Mouse (Mus musculus): ENCODE results near the gene Mbnl1. TPM values are rescaled to one million over a fixed set of nuclear protein-coding genes. Genes with fewer than 3 reads are reported as not detected.
A peak's percentile ranks its signal among the peaks of the same experiment; 100 is the strongest.

Gene Mbnl1
- polyA plus RNA-seq, 1 experiment from 2014 or later, result 46.9 TPM

DNA sequence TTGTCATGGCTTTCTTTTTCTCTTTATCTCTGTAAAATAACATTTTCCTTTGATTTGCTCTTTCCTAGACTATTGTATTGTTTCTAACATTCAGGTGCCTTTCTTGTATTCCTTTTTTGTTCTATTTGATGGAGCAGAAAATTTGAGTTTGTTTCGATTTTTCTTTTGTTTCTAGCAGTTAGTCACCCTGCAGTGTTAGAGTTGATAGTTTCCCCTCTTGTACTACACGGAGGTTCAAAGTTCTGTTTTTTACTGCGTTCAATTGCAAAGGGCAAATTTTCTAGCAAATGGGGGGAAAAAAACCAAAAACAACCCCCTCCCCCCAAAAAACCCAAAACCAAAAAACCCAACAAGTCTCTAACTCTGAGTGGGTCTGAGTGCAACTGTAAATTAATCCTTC, 26.0 kb downstream of the Mbnl1 start:
- H3K4me3 ChIP-seq, result no peak overlapping the region
- no peaks in the 10 kb centered on the region for H3K36me3 ChIP-seq
- H3K9me3 ChIP-seq (replicated peaks), result no peaks in the 10 kb centered on the region
- H3K27ac ChIP-seq, result no peak overlapping the region
- H3K9ac ChIP-seq, result no peak overlapping the region
- no peaks in the 10 kb centered on the region for H3K27me3 ChIP-seq
- peaks cover 26% of the 10 kb centered on the region for H3K4me1 ChIP-seq
- no peak for ATAC-seq (ENCODE audit: low FRiP score)
- H3K4me2 ChIP-seq (replicated peaks), result no peak overlapping the region
- WGBS, result 72% methylated on average over 3 of the region's 3 CpGs

DNA sequence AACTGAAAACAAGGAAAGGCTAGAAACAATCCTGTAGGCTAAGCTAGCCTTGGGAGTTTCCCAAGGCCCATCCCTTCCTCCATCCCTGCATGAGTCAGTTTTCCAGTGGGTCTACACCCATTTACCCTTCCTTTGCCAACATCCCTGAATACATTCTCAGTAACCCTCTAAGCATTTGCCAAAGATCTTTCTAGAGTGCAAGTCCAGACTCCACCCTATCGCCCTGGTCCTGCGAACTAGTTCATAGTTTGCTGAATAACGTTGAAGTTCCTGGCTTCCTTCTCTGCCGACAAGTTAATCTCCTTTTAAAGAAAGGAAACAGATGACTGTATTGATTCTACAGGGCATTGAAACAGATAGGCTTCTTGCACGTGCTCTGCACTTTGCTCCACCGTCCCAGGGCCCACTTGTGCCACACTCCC, 26.5 kb downstream of the Mbnl1 start:
- H3K27me3 ChIP-seq, result no peaks in the 10 kb centered on the region
- no peak overlapping the region for H3K4me3 ChIP-seq
- peaks cover 28% of the 10 kb centered on the region for H3K4me1 ChIP-seq
- no peaks in the 10 kb centered on the region for H3K36me3 ChIP-seq
- WGBS, result 79% methylated on average over 6 of the region's 6 CpGs
- no peaks in the 10 kb centered on the region for H3K9me3 ChIP-seq (replicated peaks)
- no peak overlapping the region for H3K27ac ChIP-seq
- no peak overlapping the region for H3K4me2 ChIP-seq (replicated peaks)
- H3K9ac ChIP-seq, result no peak overlapping the region
- no peak for ATAC-seq (ENCODE audit: low FRiP score)

DNA sequence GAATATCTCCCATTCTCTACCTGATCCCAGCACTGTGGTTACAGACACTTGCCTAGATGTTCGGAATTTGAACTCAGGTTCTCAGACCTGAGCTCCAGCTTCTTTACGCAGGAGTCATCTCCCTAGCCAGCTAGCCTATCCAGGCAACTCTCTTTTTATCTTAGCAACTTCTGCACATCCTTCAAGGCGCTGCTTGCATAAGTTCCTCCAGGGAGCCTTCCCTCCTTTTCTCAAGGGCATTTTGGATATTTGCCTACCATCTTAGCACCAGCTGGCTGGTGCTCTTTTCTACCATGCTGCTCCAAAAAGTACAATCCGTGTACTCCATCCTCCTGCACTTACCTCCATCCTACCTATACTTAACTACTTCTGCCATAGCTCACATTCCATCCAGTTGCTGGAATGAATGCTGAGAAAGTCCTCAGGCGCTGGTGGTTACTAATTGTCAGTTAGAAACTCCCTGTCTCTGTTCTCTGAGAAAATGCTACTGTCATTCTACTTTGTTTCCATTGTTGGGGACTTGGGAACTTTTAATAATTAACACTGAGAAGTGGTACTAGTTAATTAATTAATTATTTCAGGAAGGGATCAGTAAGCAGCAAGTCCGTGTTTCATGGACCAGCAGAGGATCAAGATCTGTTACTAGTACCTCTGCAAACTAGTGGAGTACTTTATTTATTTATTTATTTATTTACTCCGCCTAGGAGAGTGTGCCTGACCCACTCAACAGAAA, 27.3 kb downstream of the Mbnl1 start:
- Histone ChIP-seq H3K4me3 (peak overlapping the region; percentile 93), H3K27ac (no peak overlapping the region), H3K4me2 (replicated peaks) (peak overlapping the region; percentile 70), H3K36me3 (no peaks in the 10 kb centered on the region), H3K27me3 (no peaks in the 10 kb centered on the region), H3K4me1 (peaks cover 28% of the 10 kb centered on the region), H3K9ac (0 out of 2 replicates have a peak overlapping the region, but pooled peaks have one; percentile 92), H3K9me3 (replicated peaks) (no peaks in the 10 kb centered on the region)
- WGBS, result 50% methylated on average over 7 of the region's 7 CpGs
- no peak for ATAC-seq (ENCODE audit: low FRiP score)

GRCm38 (mm10) chr3:60500571-60501527, 28.2 kb downstream of the Mbnl1 start:
- 1% methylated on average over 75 of the region's 96 CpGs for WGBS

DNA sequence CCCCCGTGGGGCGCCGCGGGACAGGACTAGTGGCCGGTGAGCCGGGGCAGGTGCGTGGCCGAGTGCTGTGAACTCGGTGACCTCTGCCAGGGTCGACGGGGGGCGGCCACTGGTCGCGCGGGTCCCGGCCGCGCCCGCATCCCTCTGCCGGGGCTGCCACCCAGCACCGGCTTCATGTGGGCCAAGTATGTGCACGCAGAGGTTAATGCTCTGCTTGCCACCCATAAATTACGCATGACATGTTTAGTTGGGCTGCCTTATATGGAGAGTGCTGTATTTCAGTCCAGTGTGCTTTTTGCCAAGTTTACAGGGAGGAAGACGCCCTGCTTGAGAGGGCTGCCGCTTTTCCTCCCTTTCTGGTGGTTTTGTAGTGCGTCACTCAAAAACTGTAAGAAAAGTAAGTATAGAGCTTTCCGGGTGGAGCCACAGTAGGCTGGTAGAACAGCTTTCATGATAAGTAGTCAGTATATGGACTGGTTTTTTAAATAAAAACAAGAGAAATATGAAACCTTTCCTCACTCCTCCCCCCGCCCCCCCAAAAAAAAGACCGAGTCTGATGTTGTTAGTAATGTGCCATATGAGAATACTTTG, 29.0 kb downstream of the Mbnl1 start:
- H3K4me3 ChIP-seq, result peak overlapping the region; percentile 93
- H3K4me1 ChIP-seq, result peaks cover 30% of the 10 kb centered on the region
- ATAC-seq (ENCODE audit: low FRiP score), result peak; percentile 82
- no peaks in the 10 kb centered on the region for H3K27me3 ChIP-seq
- H3K9me3 ChIP-seq (replicated peaks), result no peaks in the 10 kb centered on the region
- peak overlapping the region; percentile 70 for H3K4me2 ChIP-seq (replicated peaks)
- no peaks in the 10 kb centered on the region for H3K36me3 ChIP-seq
- WGBS, result 2% methylated on average over 29 of the region's 29 CpGs
- peak overlapping the region; percentile 95 for H3K27ac ChIP-seq
- peak overlapping the region; percentile 92 for H3K9ac ChIP-seq

More at GRCm38 (mm10) chr3:60500571-60501527, 28.2 kb downstream of the Mbnl1 start:
- H3K9ac ChIP-seq, result peak overlapping the region; percentile 92
- H3K4me3 ChIP-seq, result peak overlapping the region; percentile 93
- H3K36me3 ChIP-seq, result no peaks in the 10 kb centered on the region
- no peaks in the 10 kb centered on the region for H3K9me3 ChIP-seq (replicated peaks)
- H3K4me1 ChIP-seq, result peaks cover 30% of the 10 kb centered on the region
- H3K4me2 ChIP-seq (replicated peaks), result peak overlapping the region; percentile 70
- peak overlapping the region; percentile 95 for H3K27ac ChIP-seq
- ATAC-seq (ENCODE audit: low FRiP score), result peak; percentile 95
- H3K27me3 ChIP-seq, result no peaks in the 10 kb centered on the region

- ATAC-seq (ENCODE audit: low FRiP score), result no peak
- 42% methylated on average over 7 of the region's 7 CpGs for WGBS
Measured at GRCm38 (mm10) chr3:60502155-60502987, 29.7 kb downstream of the Mbnl1 start.

GRCm38 (mm10) chr3:60503196-60503595, 30.6 kb downstream of the Mbnl1 start:
- Histone ChIP-seq H3K36me3 (no peaks in the 10 kb centered on the region), H3K4me1 (peaks cover 30% of the 10 kb centered on the region), H3K27me3 (no peaks in the 10 kb centered on the region), H3K9ac (no peak overlapping the region), H3K4me2 (replicated peaks) (peak overlapping the region; percentile 70), H3K9me3 (replicated peaks) (no peaks in the 10 kb centered on the region), H3K27ac (no peak overlapping the region), H3K4me3 (no peak overlapping the region)
- WGBS, result 69% methylated on average over 7 of the region's 7 CpGs
- ATAC-seq (ENCODE audit: low FRiP score), result no peak

More at GRCm38 (mm10) chr3:60502155-60502987, 29.7 kb downstream of the Mbnl1 start:
- no peaks in the 10 kb centered on the region for H3K9me3 ChIP-seq (replicated peaks)
- H3K27ac ChIP-seq, result no peak overlapping the region; the same call in 1 of the 2 replicates
- peaks cover 30% of the 10 kb centered on the region for H3K4me1 ChIP-seq
- peak overlapping the region; percentile 70 for H3K4me2 ChIP-seq (replicated peaks)
- no peaks in the 10 kb centered on the region for H3K36me3 ChIP-seq
- peak overlapping the region; percentile 93 for H3K4me3 ChIP-seq
- H3K27me3 ChIP-seq, result no peaks in the 10 kb centered on the region
- H3K9ac ChIP-seq, result peak overlapping the region; percentile 92

DNA sequence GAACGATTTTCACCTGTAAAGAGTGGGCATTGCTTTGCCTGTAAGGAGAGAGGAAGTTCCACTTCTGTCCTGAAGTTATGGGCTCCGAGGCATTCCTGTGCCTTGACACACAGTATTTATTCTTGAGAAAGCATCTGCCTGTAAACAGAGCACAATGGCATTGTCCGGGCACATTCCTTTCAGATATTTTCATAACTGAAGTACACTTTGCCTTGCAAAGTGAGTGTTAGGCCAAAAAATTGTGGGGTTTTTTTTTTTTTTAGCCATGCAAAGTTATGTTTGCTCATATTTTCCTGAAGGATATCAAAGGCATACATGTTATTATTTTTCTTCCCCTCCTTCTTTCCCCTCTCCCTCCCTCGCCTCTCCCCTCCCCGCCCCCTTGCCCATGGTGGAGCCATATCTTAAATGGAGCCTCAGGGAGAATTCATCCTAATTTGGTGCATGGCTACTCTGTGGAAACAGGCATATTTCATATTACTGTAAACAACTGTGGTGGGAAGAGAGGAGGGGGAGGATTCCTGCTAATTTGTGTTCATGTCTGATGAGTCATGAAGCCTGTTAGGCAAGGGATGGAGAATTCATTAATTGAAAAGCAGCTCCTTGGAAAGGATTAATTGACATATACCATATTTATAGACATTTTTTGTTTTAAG, 32.3 kb downstream of the Mbnl1 start:
- WGBS, result 74% methylated on average over 5 of the region's 5 CpGs
- Histone ChIP-seq H3K4me2 (replicated peaks) (no peak overlapping the region), H3K27me3 (no peaks in the 10 kb centered on the region), H3K36me3 (no peaks in the 10 kb centered on the region), H3K9ac (no peak overlapping the region), H3K4me3 (no peak overlapping the region), H3K4me1 (peaks cover 27% of the 10 kb centered on the region), H3K9me3 (replicated peaks) (no peaks in the 10 kb centered on the region), H3K27ac (no peak overlapping the region)
- ATAC-seq (ENCODE audit: low FRiP score), result no peak

DNA sequence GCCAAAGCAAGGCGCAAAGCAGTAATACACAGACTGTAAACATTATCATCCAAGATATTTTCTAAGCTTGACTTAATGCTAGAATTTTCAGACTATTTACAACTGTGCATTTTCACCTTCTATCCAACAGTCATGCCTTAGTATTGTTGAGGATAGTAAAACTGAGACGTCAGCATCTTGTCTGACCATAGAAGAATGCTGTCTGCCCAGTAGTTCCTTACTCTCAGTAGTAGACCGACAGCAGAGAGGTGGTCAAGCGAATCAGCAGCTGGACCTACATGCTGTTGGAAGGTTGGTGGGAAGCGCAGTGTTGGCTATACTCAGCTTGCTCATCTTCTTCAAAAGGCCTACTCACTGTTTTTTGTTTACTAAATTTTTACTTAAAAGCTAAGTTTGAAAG, 34.2 kb downstream of the Mbnl1 start:
- 75% methylated on average over 5 of the region's 5 CpGs for WGBS
- H3K27ac ChIP-seq, result no peak overlapping the region
- peaks cover 22% of the 10 kb centered on the region for H3K4me1 ChIP-seq
- H3K36me3 ChIP-seq, result no peaks in the 10 kb centered on the region
- H3K27me3 ChIP-seq, result no peaks in the 10 kb centered on the region
- no peak overlapping the region for H3K4me2 ChIP-seq (replicated peaks)
- no peak for ATAC-seq (ENCODE audit: low FRiP score)
- no peaks in the 10 kb centered on the region for H3K9me3 ChIP-seq (replicated peaks)
- H3K9ac ChIP-seq, result no peak overlapping the region
- no peak overlapping the region for H3K4me3 ChIP-seq

DNA sequence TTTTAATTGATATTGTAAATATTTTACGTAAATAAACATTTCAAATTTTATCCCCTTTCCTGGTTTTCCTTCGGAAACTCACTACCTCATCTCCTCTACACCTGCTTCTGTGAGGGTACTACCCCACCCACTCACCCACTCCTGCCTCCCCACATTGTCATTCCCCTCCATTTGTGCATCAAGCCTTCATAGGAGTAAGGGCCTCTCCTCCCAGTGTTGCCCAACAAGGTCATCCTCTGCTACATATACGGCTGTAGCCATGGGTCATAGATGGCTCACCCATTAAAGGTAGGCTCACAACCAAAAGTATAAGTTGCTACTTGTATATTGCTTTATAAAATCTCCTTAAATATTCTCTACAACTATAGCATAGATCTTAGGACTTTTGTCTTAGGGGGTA, 34.9 kb downstream of the Mbnl1 start:
- no peak for ATAC-seq (ENCODE audit: low FRiP score)
- Histone ChIP-seq H3K4me2 (replicated peaks) (no peak overlapping the region), H3K4me1 (peaks cover 15% of the 10 kb centered on the region), H3K9me3 (replicated peaks) (no peaks in the 10 kb centered on the region), H3K9ac (no peak overlapping the region), H3K4me3 (no peak overlapping the region), H3K36me3 (no peaks in the 10 kb centered on the region), H3K27me3 (no peaks in the 10 kb centered on the region), H3K27ac (no peak overlapping the region)
- 94% methylated on average over 3 of the region's 3 CpGs for WGBS

DNA sequence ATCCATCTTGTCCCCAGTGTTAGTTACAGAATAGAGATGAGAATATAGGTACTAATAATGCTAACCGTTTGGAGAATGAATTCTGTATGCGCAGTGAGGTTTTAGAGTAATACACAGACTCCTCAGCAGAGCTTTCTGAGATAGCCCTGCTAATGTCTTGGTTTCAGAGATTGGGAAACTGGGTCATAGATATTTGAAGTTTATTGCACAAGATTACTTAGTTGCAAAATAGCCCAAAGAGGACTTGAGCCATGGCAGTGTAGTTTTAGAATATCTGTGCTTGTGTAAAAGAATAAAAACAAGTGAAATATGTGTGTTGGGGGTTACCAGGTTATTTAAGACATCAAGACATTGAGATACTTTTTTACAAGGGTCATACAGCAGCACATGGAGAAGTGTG, 35.3 kb downstream of the Mbnl1 start:
- no peaks in the 10 kb centered on the region for H3K9me3 ChIP-seq (replicated peaks)
- no peaks in the 10 kb centered on the region for H3K27me3 ChIP-seq
- 97% methylated on average over 2 of the region's 2 CpGs for whole genome bisulfite sequencing
- no peaks in the 10 kb centered on the region for H3K36me3 ChIP-seq
- peaks cover 10% of the 10 kb centered on the region for H3K4me1 ChIP-seq
- no peak for ATAC-seq (ENCODE audit: low FRiP score)
- H3K4me2 ChIP-seq (replicated peaks), result no peak overlapping the region
- no peak overlapping the region for H3K4me3 ChIP-seq
- H3K27ac ChIP-seq, result no peak overlapping the region
- no peak overlapping the region for H3K9ac ChIP-seq
